ENCODE assay signal across 30 mouse cellular contexts in genomic region chr1:54866131-54866530, GRCm38 (mm10).
A peak's percentile ranks its signal among the peaks of the same experiment; 100 is the strongest.
DNase-seq lines count a peak whose midpoint lies in the region; ATAC-seq lines count a peak whose summit lies in the region.
"Had no signal": no experiment of that assay in that cellular context is flagged by ENCODE, and none has a peak within 500 bp of the region (broad histone marks: within the 10 kb centered on the region; RNA-seq: fewer than 3 reads in every experiment).

No protein-coding gene starts in this region.

- no peaks in the 10 kb centered on the region for H3K27me3 ChIP-seq in kidney, embryonic 16.5 days (ENCODE audit: insufficient read depth, low read length)
- H3K27me3 ChIP-seq: hindbrain, embryonic 13.5 days; limb, embryonic 15.5 days; neural tube, embryonic 13.5 days; stomach, embryonic 15.5 days had no signal

- no peak overlapping the region for H3K9ac ChIP-seq in kidney, embryonic 16.5 days (replicated peaks; ENCODE audit: low read length)
- H3K9ac ChIP-seq: forebrain, postnatal 0 days; hindbrain, embryonic 13.5 days; limb, embryonic 15.5 days; liver, embryonic 14.5 days; neural tube, embryonic 13.5 days; stomach, embryonic 15.5 days had no signal

- no peaks in the 10 kb centered on the region for H3K36me3 ChIP-seq in kidney, embryonic 16.5 days (ENCODE audit: insufficient read depth, low read length)
- H3K36me3 ChIP-seq: G1E; heart, embryonic 10.5 days; hindbrain, embryonic 13.5 days; limb, embryonic 10.5 days; limb, embryonic 15.5 days; midbrain, embryonic 10.5 days; neural tube, embryonic 13.5 days; stomach, embryonic 15.5 days had no signal

- 85% methylated on average over 3 of the region's 3 CpGs for WGBS in kidney, embryonic 16.5 days

- peaks cover 9% of the 10 kb centered on the region for H3K4me1 ChIP-seq in kidney, embryonic 16.5 days (ENCODE audit: insufficient read depth, low read length)

- H3K27ac ChIP-seq in kidney, embryonic 16.5 days (ENCODE audit: low read length): no peak overlapping the region
- H3K27ac ChIP-seq: kidney, postnatal 0 days; limb, embryonic 15.5 days; liver, embryonic 14.5 days; midbrain, embryonic 10.5 days; stomach, embryonic 15.5 days had no signal

- 0 out of 2 replicates have a peak, but pooled peaks have one; percentile 21 for ATAC-seq in kidney, embryonic 16.5 days (ENCODE audit: low FRiP score, low TSS enrichment)
- ATAC-seq: forebrain, postnatal 0 days; midbrain, embryonic 16.5 days had no signal

- H3K4me2 ChIP-seq in kidney, embryonic 16.5 days (replicated peaks; ENCODE audit: low read depth, low read length): no peak overlapping the region
- H3K4me2 ChIP-seq: hindbrain, embryonic 13.5 days; limb, embryonic 15.5 days; neural tube, embryonic 13.5 days; stomach, embryonic 15.5 days had no signal

- H3K4me3 ChIP-seq in kidney, embryonic 16.5 days (ENCODE audit: low read length): no peak overlapping the region
- H3K4me3 ChIP-seq: erythroblast, embryonic 14.5 days; heart, embryonic 10.5 days; hindbrain, embryonic 13.5 days; limb, embryonic 10.5 days; limb, embryonic 15.5 days; midbrain, embryonic 10.5 days; neural tube, embryonic 13.5 days; stomach, embryonic 15.5 days had no signal

- H3K9me3 ChIP-seq in kidney, embryonic 16.5 days (ENCODE audit: low read length): no peaks in the 10 kb centered on the region
- H3K9me3 ChIP-seq: G1E; heart, embryonic 10.5 days; hindbrain, embryonic 13.5 days; limb, embryonic 10.5 days; limb, embryonic 15.5 days; midbrain, embryonic 10.5 days; neural tube, embryonic 13.5 days; stomach, embryonic 15.5 days had no signal

- DNase-seq in kidney, postnatal 36 days: no peak
- DNase-seq in CD4-positive helper T cell, adult 2 months (ENCODE audit: low read depth, low spot score): peak; percentile 49
- DNase-seq in CD8-positive naive resting alpha-beta T cell, adult 2 months (ENCODE audit: low read depth in 2 of 2, low spot score in 2 of 2): peak; percentile 33 to 36
- DNase-seq in induced T-regulatory cell, adult 2 months (ENCODE audit: low read depth): peak; percentile 56
- DNase-seq in frontal cortex, postnatal 36 days (ENCODE audit: low spot score in 2 of 2): no peak
- DNase-seq in embryo, embryonic 11 days: no peak
- DNase-seq in layer of hippocampus, postnatal 36 days: no peak
- DNase-seq: adrenal gland, postnatal 14 days; cerebellum, adult 11-12 months; cerebellum, adult 9-11 months; forebrain, postnatal 0 days; gastrocnemius, postnatal 14 days; heart, adult 11 months; heart, postnatal 36 days; kidney, adult 2 months; lung, adult 2 months; lung, postnatal 10 days had no signal

Comparison
In these comparisons a context has a peak if more than half of its experiments do, and no peak if none do; other contexts are left out.
1. DNase-seq: peak in CD4-positive helper T cell, adult 2 months (single experiment), CD8-positive naive resting alpha-beta T cell, adult 2 months (2 of 2) and induced T-regulatory cell, adult 2 months (single experiment); none in kidney, postnatal 36 days (0 of 2), frontal cortex, postnatal 36 days (0 of 2), embryo, embryonic 11 days (single experiment) and layer of hippocampus, postnatal 36 days (0 of 2).